Mouse (Mus musculus) lung, postnatal 0 days (tissue): ENCODE results near the gene Schip1. TPM values are rescaled to one million over a fixed set of nuclear protein-coding genes. Genes with fewer than 3 reads are reported as not detected.
A peak's percentile ranks its signal among the peaks of the same experiment; 100 is the strongest.

Experiments used
- ATAC-seq: fragments of 200-750 bp; cut with Nextera tagmentation; 2 replicates; pipeline ENCODE4 v1.8.0; 2017; ENCODE audit warnings: moderate library complexity
- DNase-seq: peaks from one replicate; pipeline ENCODE4 v3.0.0-alpha.2; 2016; ENCODE audit warnings: low spot score
- H3K27ac ChIP-seq: fragments of 300-500 bp; sonication (generic); 2 replicates; pipeline ENCODE4 v1.5.1; 2014; ENCODE audit warnings: antibody characterized with exemption, mild to moderate bottlenecking, low read length, mixed read lengths
- H3K27me3 ChIP-seq: fragments of 300-500 bp; sonication (generic); replicated peaks from 2 replicates; pipeline ENCODE4 v1.6.1; 2014; ENCODE audit warnings: low read length, mixed read lengths; ENCODE audit not compliant: insufficient read depth
- H3K36me3 ChIP-seq: fragments of 300-500 bp; sonication (generic); 2 replicates; pipeline ENCODE4 v1.6.1; 2014; ENCODE audit warnings: low read length, mixed read lengths; ENCODE audit not compliant: insufficient read depth
- H3K4me1 ChIP-seq: fragments of 300-500 bp; sonication (generic); 2 replicates; pipeline ENCODE4 v1.6.1; 2014; ENCODE audit warnings: antibody characterized with exemption, low read depth, low read length, mixed read lengths; ENCODE audit not compliant: insufficient read depth
- H3K4me2 ChIP-seq: fragments of 300-500 bp; sonication (generic); replicated peaks from 2 replicates; pipeline ENCODE4 v1.6.1; 2014; ENCODE audit warnings: low read depth, mild to moderate bottlenecking, low read length, moderate library complexity, mixed read lengths
- H3K4me3 ChIP-seq: fragments of 300-500 bp; sonication (generic); 2 replicates; pipeline ENCODE4 v1.5.1; 2014; ENCODE audit warnings: low read depth, low read length
- H3K9ac ChIP-seq: fragments of 300-500 bp; sonication (generic); replicated peaks from 2 replicates; pipeline ENCODE4 v1.6.1; 2014; ENCODE audit warnings: low read depth, mild to moderate bottlenecking
- H3K9me3 ChIP-seq: fragments of 300-500 bp; sonication (generic); 2 replicates; pipeline ENCODE4 v1.6.1; 2016; ENCODE audit warnings: low read length, mixed read lengths
- CTCF ChIP-seq: IDR thresholded peaks from 2 replicates; pipeline ENCODE4 v1.5.1; 2016; ENCODE audit warnings: antibody characterized with exemption, mild to moderate bottlenecking
- EP300 ChIP-seq: IDR thresholded peaks from 2 replicates; pipeline ENCODE4 v1.6.1; 2016; ENCODE audit warnings: antibody characterized with exemption, mild to moderate bottlenecking, control low read depth
- WGBS: fragments of 180-500 bp; shearing (Covaris S2); extraction: QIAGEN DNeasy Blood & Tissue Kit; methylation state at CpG from one replicate; pipeline ENCODE4 v1.1.7; 2014; 5-methylcytosine and 5-hydroxymethylcytosine counted together
- polyA plus RNA-seq: library from polyadenylated mRNA; unstranded; fragments of >200 nt; fragmentation: Nextera tagmentation; extraction: Ambion mirVana; gene quantifications from 2 replicates; pipeline ENCODE4 v1.2.1, GENCODE M21; 2015

The Schip1 gene
- polyA plus RNA-seq, 1 experiment from 2014 or later, result 52.2 TPM

DNA sequence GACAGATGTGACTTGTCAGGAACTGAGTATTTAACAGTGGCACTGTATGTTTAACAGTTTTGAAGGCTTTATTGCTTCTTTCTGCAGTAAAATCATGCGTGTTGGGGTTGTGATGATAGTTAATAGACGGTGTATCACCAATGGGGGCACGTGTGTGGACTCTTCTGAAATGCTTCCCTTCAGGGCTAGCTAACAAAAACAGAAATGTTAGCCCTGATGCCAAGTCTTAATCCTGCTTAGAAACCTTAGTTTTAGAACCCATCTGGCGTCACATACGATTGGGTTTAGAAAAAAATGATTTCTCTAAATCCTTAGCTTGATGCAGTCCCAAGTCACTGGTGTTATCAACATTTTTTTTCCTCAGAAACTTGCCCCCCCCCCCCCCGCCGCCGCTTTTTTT lies 509.5 kb downstream of the Schip1 start:
- Histone ChIP-seq H3K4me3 (no peak overlapping the region), H3K4me2 (0 out of 2 replicates have a peak overlapping the region, but pooled peaks have one; percentile 8), H3K27me3 (no peaks in the 10 kb centered on the region), H3K9me3 (no peaks in the 10 kb centered on the region), H3K36me3 (no peaks in the 10 kb centered on the region), H3K9ac (no peak overlapping the region), H3K4me1 (peaks cover 15% of the 10 kb centered on the region), H3K27ac (no peak overlapping the region)
- ATAC-seq, result no peak
- WGBS, result 46% methylated on average over 5 of the region's 8 CpGs
- no peak for TF ChIP-seq CTCF
- TF ChIP-seq EP300, result no peak
- no peak for DNase-seq

DNA sequence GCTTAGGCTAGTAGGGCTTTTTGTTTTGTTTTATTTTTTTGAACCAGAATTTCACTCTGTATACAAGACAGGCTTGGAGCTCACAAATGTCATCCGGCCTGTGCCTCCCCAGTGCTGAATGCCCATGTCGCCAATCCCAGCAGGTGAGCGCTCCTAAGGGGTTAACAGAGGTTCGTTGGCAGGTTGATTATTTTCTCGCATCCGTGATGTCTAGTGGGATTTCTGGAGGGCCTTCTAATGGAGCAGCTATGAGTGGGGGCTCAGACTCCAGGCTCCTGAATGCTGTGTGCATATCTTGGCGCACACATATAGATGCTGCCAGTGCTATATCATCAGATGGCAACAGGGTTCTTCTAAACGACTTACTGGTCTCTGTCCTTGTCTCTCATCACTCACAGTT lies 510.0 kb downstream of the Schip1 start:
- H3K4me2 ChIP-seq, result no peak overlapping the region
- no peak overlapping the region for H3K9ac ChIP-seq
- no peak overlapping the region for H3K4me3 ChIP-seq
- no peaks in the 10 kb centered on the region for H3K9me3 ChIP-seq
- peaks cover 15% of the 10 kb centered on the region for H3K4me1 ChIP-seq
- no peaks in the 10 kb centered on the region for H3K27me3 ChIP-seq
- 70% methylated on average over 8 of the region's 8 CpGs for whole genome bisulfite sequencing
- DNase-seq (no peak), ATAC-seq (no peak)
- H3K27ac ChIP-seq, result no peak overlapping the region
- TF ChIP-seq CTCF (no peak), EP300 (no peak)
- H3K36me3 ChIP-seq, result no peaks in the 10 kb centered on the region

DNA sequence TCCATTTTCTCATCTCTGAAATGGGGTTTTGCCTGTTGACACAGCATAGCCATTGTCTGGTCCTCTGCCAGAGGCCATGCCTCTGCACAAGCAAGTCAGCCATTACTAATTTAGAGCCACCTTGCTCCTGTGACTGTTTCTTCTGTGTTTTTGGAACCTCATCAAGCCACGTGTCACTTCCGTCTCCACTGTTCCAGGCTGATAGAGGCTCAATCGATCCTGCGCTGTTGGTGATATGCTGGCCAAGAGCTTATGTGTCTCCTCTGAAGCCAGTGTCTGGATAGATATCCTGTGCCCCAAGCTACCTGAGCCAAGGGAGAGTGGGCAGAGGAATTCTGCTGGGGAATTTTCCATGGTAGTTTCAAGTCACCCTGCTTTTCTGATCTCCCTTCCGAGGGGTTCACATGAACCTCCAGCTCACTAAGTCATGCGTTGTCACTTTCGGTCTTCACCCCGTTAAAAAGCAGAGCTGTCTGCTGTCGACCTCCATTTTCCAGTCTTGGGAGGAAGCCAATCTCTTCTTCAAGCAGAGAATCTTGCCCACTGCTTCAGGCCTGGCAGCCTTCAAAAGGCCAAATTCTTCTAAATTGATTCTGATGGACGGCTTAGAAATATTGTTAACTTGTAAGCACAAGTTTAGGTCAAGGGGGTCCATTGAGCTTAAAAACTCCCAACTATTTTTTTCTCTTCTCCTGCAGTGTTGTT lies 511.2 kb downstream of the Schip1 start:
- H3K27ac ChIP-seq, result no peak overlapping the region
- WGBS, result 62% methylated on average over 10 of the region's 10 CpGs

DNA sequence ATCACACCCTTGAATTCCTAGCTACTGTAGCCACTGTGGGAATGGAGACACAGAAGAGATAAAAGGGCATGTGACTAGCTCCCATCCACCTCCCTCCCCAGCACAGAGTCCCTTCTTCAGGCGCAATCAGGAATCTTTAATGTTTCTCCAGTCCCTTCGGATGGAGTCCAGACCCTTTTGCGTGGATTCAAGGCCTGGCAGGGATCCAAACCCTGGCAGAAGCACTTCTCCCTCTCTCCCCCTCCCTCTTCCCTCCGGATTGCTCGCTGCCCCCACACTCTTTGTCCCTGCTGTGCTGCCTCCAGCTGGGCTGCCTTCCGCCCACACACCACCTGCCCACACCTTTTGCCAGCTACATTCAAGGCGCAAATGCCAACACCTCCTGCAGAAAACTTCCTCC lies 511.8 kb downstream of the Schip1 start:
- 16% methylated on average over 7 of the region's 7 CpGs for WGBS
- no peak for DNase-seq
- H3K9ac ChIP-seq, result no peak overlapping the region

More for the DNA sequence above, 511.2 kb downstream of the Schip1 start:
- H3K4me2 ChIP-seq, result no peak overlapping the region
- peaks cover 15% of the 10 kb centered on the region for H3K4me1 ChIP-seq
- DNase-seq, result no peak
- no peaks in the 10 kb centered on the region for H3K27me3 ChIP-seq
- no peaks in the 10 kb centered on the region for H3K9me3 ChIP-seq
- TF ChIP-seq CTCF, result no peak
- TF ChIP-seq EP300, result no peak
- ATAC-seq, result no peak
- no peaks in the 10 kb centered on the region for H3K36me3 ChIP-seq
- H3K4me3 ChIP-seq, result no peak overlapping the region
- H3K9ac ChIP-seq, result no peak overlapping the region

DNA sequence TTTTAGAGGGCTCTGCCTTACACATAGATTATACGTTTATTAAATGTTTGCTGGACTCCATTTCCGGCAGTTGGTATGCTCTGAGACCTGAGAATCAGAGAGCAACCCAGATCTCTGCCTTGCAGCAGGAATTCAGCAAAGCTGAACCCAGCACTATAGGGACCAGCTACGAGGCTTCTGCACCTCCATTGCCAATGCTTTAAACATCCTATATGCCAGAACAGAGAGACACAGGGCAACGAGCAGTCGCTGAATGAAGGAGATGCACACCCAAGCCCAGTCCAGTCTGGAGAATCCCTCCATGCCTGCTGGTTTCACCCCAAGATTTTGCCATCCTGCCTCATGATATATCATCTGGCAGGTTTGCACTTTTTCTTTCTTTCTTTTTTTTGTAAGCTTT lies 512.3 kb downstream of the Schip1 start:
- Histone ChIP-seq H3K4me1 (peaks cover 15% of the 10 kb centered on the region), H3K9ac (no peak overlapping the region), H3K27me3 (no peaks in the 10 kb centered on the region), H3K27ac (no peak overlapping the region), H3K9me3 (no peaks in the 10 kb centered on the region), H3K36me3 (no peaks in the 10 kb centered on the region), H3K4me2 (no peak overlapping the region), H3K4me3 (no peak overlapping the region)
- no peak for TF ChIP-seq CTCF
- TF ChIP-seq EP300, result no peak
- DNase-seq, result no peak
- ATAC-seq, result no peak
- 58% methylated on average over 5 of the region's 5 CpGs for WGBS

More for the DNA sequence above, 511.8 kb downstream of the Schip1 start:
- no peak for ATAC-seq
- Histone ChIP-seq H3K4me1 (peaks cover 15% of the 10 kb centered on the region), H3K27ac (no peak overlapping the region), H3K9me3 (no peaks in the 10 kb centered on the region), H3K27me3 (no peaks in the 10 kb centered on the region), H3K4me2 (no peak overlapping the region), H3K4me3 (no peak overlapping the region), H3K36me3 (no peaks in the 10 kb centered on the region)
- no peak for TF ChIP-seq EP300

DNA sequence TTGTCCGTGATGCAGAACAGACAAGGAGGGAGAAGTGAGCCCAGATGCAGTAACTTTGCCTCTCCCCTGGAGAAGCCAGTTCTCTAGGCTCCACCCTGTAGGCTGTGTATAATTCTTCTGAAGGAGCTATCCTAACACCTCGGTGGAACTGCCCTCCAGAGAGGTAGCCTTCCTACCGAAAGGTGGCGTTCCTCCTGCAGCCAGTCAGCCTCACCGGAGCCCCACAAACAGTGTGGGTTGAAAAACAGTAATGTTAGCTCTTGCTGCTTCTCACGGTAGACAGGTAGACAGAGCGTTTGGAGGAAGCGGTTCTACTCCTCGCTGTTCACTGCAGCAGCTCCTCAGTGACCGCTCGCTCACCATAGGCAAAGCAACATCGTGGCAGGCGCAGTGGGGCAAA lies 517.0 kb downstream of the Schip1 start:
- H3K27me3 ChIP-seq, result no peaks in the 10 kb centered on the region

More for the DNA sequence above, 517.0 kb downstream of the Schip1 start:
- Histone ChIP-seq H3K27ac (no peak overlapping the region), H3K4me1 (peaks cover 7% of the 10 kb centered on the region; the same call in 1 of the 2 replicates), H3K4me2 (no peak overlapping the region), H3K36me3 (no peaks in the 10 kb centered on the region), H3K4me3 (no peak overlapping the region), H3K9me3 (no peaks in the 10 kb centered on the region), H3K9ac (no peak overlapping the region)
- 71% methylated on average over 13 of the region's 13 CpGs for WGBS
- TF ChIP-seq EP300 (no peak), CTCF (peak; percentile 18; the same call in 1 of the 2 replicates)
- ATAC-seq (no peak), DNase-seq (no peak)
